Mouse (Mus musculus): ENCODE data around the gene Cfap299.

Cfap299 gene

DNA sequence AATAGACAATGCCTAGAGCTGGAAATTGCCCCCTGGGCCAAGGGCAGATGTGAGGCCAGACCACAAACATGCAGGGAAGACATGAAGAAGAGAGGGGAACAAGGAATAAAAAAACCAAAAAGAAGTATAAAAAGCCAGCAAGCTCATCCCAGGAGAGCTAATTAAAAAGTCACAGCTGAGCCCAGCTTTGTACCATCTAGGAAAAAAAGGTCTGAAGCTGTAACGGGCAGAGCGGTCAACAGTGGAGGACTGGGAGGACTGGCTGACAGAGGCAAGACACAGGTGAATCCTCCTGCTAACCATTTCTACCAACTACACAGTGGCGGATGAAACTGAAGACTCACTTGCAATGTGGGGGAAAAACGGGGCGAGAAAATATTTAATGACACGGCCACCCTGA is 505.2 kb downstream of the Cfap299 start:
- DNase-seq = no peak

DNA sequence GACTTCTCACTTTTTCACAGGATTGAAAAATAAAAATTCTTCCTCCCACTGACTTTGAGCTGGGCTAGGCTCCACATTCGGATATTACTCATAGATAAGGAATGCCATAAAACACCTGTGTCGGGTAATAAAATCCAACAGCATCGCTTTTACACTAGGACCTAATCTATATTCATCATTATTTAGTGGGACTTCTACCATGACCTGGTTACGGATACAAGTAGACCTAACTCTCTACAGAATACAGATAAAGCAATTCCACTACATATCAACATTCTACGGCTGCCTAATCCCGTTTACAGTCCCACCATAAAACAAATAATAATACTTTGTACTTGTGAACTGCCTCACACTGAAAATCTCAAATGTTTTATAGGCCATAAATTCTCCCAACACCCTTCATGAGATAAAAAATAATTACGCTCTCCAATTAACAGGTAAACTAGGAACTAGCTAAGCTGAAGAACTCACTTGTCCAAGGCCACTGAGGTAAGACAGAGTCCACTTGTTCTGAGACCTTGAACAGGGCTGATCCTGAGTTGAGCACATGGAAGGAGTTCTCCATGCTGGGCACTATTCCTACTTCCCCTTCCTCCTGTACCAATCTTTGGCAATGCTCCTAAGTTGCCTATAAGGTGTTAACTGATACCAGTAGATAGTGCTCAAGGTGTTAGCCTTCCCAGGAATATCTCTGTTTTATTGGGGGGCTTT is 513.7 kb downstream of the Cfap299 start:
- no peak for DNase-seq

DNA sequence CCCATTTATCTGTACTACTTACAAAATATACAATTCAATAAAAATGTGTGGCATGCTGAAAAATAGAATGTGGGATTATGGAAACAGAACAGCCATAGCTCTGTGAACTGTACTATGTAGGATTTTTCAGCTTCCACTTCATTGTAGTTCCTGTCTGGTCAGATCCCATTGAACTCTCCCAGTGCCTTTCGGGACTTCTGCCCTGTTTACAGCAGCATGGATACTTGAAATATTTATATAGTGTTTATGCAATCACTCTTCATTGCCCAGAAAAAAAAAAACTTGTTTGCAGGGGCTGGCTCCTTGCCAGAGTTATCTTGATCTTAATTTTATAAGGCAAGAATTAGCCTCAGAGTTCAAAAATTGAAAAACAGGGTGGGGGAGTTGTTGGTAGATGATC is 515.6 kb downstream of the Cfap299 start:
- no peak for DNase-seq
